Mouse (Mus musculus): ENCODE results near the gene Zfp708.
"Not testable (repeated sequence)": the region's sequence is repeated elsewhere in the genome, so short reads cannot be mapped to it uniquely, and the experiment has no call there.

- not testable (repeated sequence) for TF ChIP-seq NRF1 (IDR thresholded peaks at IDR 0.05; ENCODE audit: insufficient read depth, low read depth, low read length, poor library complexity, severe bottlenecking); POLR2A (IDR thresholded peaks at IDR 0.05; ENCODE audit: control insufficient read depth in 1 of 2, insufficient read depth in 1 of 2, low read depth in 1 of 2, low read length in 2 of 2, poor library complexity in 1 of 2); CTCF (IDR thresholded peaks at IDR 0.05 in 2 of 3, conservative IDR thresholded peaks at IDR 0.05 in 1 of 3; ENCODE audit: control insufficient read depth in 1 of 3, insufficient read depth in 1 of 3, low read depth in 2 of 3, low read length in 3 of 3, poor library complexity in 1 of 3, severe bottlenecking in 1 of 3); GABPA (IDR thresholded peaks at IDR 0.05; ENCODE audit: low read depth, low read length); ELF1 (IDR thresholded peaks at IDR 0.05; ENCODE audit: low read depth, low read length); USF2 (IDR thresholded peaks at IDR 0.05; ENCODE audit: borderline replicate concordance in 1 of 2, insufficient read depth in 1 of 2, low read depth in 1 of 2, low read length in 2 of 2); ZNF384 (IDR thresholded peaks at IDR 0.05; ENCODE audit: low read depth, low read length); CHD1 (IDR thresholded peaks at IDR 0.05; ENCODE audit: low read depth, low read length); TBP (IDR thresholded peaks at IDR 0.05; ENCODE audit: low read depth, low read length); KAT2A (conservative IDR thresholded peaks at IDR 0.05; ENCODE audit: low read depth, low read length); BHLHE40 (IDR thresholded peaks at IDR 0.05; ENCODE audit: borderline replicate concordance, low read depth, low read length); MAFK (IDR thresholded peaks at IDR 0.05; ENCODE audit: borderline replicate concordance, low read depth, low read length); USF1 (IDR thresholded peaks at IDR 0.05; ENCODE audit: low read depth, low read length)
These were observed 23.6 kb upstream of the Zfp708 start, which contains the start of gene Zfp759 for GRCm38 (mm10) chr13:67121360-67121759.
